In genomic region chr7:19381377-19382165, GRCm38 (mm10) we compare ENCODE assay signal across 8 mouse cellular contexts. TPM values are rescaled to one million over a fixed set of nuclear protein-coding genes. Genes with fewer than 3 reads are reported as not detected.
DNase-seq lines count a peak whose midpoint lies in the region; ATAC-seq and TF ChIP-seq lines count a peak whose summit lies in the region.

Gene Ercc2, plus strand, starts transcription at chr7:19382010.

- 7% methylated on average over 48 of the region's 48 CpGs for WGBS in hindbrain, embryonic 13.5 days

- peak within 1 kb of the TSS; percentile 82 for H3K4me2 ChIP-seq in hindbrain, embryonic 13.5 days

- in situ Hi-C loops in Patski (cut with MboI; ENCODE audit: low pct_unique_long_range_greater_than_20kb), result no loop called here

- H3K9ac ChIP-seq in hindbrain, embryonic 13.5 days, result peak within 1 kb of the TSS; percentile 91

- DNase-seq in Patski (ENCODE audit: low read depth, low spot score), result peak; percentile 86
- DNase-seq in cerebellum, postnatal 14 days, result peak; percentile 99
- DNase-seq in frontal cortex, postnatal 14 days (ENCODE audit: low spot score in 2 of 2), result peak; percentile 96 to 98
- peak; percentile 95 to 96 for DNase-seq in layer of hippocampus, postnatal 25 days (ENCODE audit: extremely low spot score in 1 of 2, low spot score in 1 of 2)
- DNase-seq in lung, postnatal 25 days (ENCODE audit: low spot score), result peak; percentile 99
- DNase-seq in retina, embryonic 14.5 days (ENCODE audit: low spot score), result peak; percentile 99
- peak; percentile 99 for DNase-seq in thymus, postnatal 4 days

- no peak for TF ChIP-seq CTCF in Patski (IDR thresholded peaks at IDR 0.05)

- peaks cover 36% of the 10 kb centered on the region for H3K36me3 ChIP-seq in hindbrain, embryonic 13.5 days

- peaks cover 21% of the 10 kb centered on the region for H3K4me1 ChIP-seq in hindbrain, embryonic 13.5 days (replicated peaks)

- POLR2A ChIA-PET in Patski (lab: Charles Lee), result no interaction called here

- no peaks in the 10 kb centered on the region for H3K9me3 ChIP-seq in hindbrain, embryonic 13.5 days

- H3K27ac ChIP-seq in hindbrain, embryonic 13.5 days, result peak within 1 kb of the TSS; percentile 74

- peak within 1 kb of the TSS; percentile 97 for H3K4me3 ChIP-seq in hindbrain, embryonic 13.5 days

- CTCF ChIA-PET in Patski (lab: Charles Lee), result interaction anchor here (0.8 kb wide), 1 partner anchor 18 kb away, joined by 6 read pairs; no protein-coding TSS in a partner anchor

- H3K27me3 ChIP-seq in Patski, result no peaks in the 10 kb centered on the region
- H3K27me3 ChIP-seq in hindbrain, embryonic 13.5 days, result no peaks in the 10 kb centered on the region

- ATAC-seq in Patski, result peak; percentile 87
- peak; percentile 94 for ATAC-seq in hindbrain, embryonic 13.5 days (ENCODE audit: low FRiP score)

RNA-seq across cellular contexts. Expression of gene Ercc2, which starts in this region (rescaled TPM):
- 26.2 TPM for polyA plus RNA-seq in Patski (2021)
- polyA plus RNA-seq in hindbrain, embryonic 13.5 days (2015; fragmentation: Nextera tagmentation; extraction: Ambion mirVana), result 20.9 and 28.4 TPM in 2 replicates
- 10 to 100 TPM; 34.5 to 34.9 TPM for total RNA-seq in layer of hippocampus, postnatal 25 days (2021)

Comparison
In these comparisons a context has a peak if more than half of its experiments do, and no peak if none do; other contexts are left out.
1. Peak in every context shown above with its lines: DNase-seq, ATAC-seq, H3K4me3 ChIP-seq and H3K27ac ChIP-seq.